Mouse (Mus musculus) kidney, embryonic 14.5 days (tissue): ENCODE measurements around the gene Cyp4b1. TPM values are rescaled to one million over a fixed set of nuclear protein-coding genes. Genes with fewer than 3 reads are reported as not detected.

ENCODE experiments used
- ATAC-seq: fragments of 200-750 bp; cut with Nextera tagmentation; 2 replicates; pipeline ENCODE4 v1.8.0; 2017; ENCODE audit warnings: moderate number of reproducible peaks, mild to moderate bottlenecking, moderate TSS enrichment, moderate library complexity; ENCODE audit not compliant: low FRiP score, low TSS enrichment
- H3K27ac ChIP-seq: fragments of 300-500 bp; sonication (generic); 2 replicates; pipeline ENCODE4 v1.5.1; 2014; ENCODE audit warnings: low read depth, mild to moderate bottlenecking, low read length, moderate library complexity, mixed read lengths
- H3K27me3 ChIP-seq: fragments of 300-500 bp; sonication (generic); 2 replicates; pipeline ENCODE4 v1.6.1; 2014; ENCODE audit warnings: mild to moderate bottlenecking, low read length; ENCODE audit not compliant: control insufficient read depth, insufficient read depth
- H3K36me3 ChIP-seq: fragments of 300-500 bp; sonication (generic); 2 replicates; pipeline ENCODE4 v1.6.1; 2014; ENCODE audit warnings: low read length, mixed read lengths; ENCODE audit not compliant: control insufficient read depth, insufficient read depth
- H3K4me1 ChIP-seq: fragments of 300-500 bp; sonication (generic); 2 replicates; pipeline ENCODE4 v1.6.1; 2014; ENCODE audit warnings: low read length, mixed read lengths; ENCODE audit not compliant: control insufficient read depth, insufficient read depth
- H3K4me2 ChIP-seq: fragments of 300-500 bp; sonication (generic); replicated peaks from 2 replicates; pipeline ENCODE4 v1.6.1; 2014; ENCODE audit warnings: low read depth, mild to moderate bottlenecking, low read length
- H3K4me3 ChIP-seq: fragments of 300-500 bp; sonication (generic); 2 replicates; pipeline ENCODE4 v1.5.1; 2014; ENCODE audit warnings: mild to moderate bottlenecking, low read length
- H3K9ac ChIP-seq: fragments of 300-500 bp; sonication (generic); 2 replicates; pipeline ENCODE4 v1.6.1; 2014; ENCODE audit warnings: low read depth, mild to moderate bottlenecking, low read length, moderate library complexity
- H3K9me3 ChIP-seq: fragments of 300-500 bp; sonication (generic); 2 replicates; pipeline ENCODE4 v1.6.1; 2016; ENCODE audit warnings: low read length; ENCODE audit not compliant: control insufficient read depth
- WGBS: fragments of 180-500 bp; shearing (Covaris S2); extraction: QIAGEN DNeasy Blood & Tissue Kit; methylation state at CpG from one replicate; pipeline ENCODE4 v1.1.7; 2014; 5-methylcytosine and 5-hydroxymethylcytosine counted together
- polyA plus RNA-seq: library from polyadenylated mRNA; unstranded; fragments of >200 nt; fragmentation: Nextera tagmentation; extraction: Ambion mirVana; gene quantifications from 2 replicates; pipeline ENCODE4 v1.2.1, GENCODE M21; 2014

Gene Cyp4b1
- polyA plus RNA-seq, 1 experiment from 2014 or later, result 3.1 TPM

DNA sequence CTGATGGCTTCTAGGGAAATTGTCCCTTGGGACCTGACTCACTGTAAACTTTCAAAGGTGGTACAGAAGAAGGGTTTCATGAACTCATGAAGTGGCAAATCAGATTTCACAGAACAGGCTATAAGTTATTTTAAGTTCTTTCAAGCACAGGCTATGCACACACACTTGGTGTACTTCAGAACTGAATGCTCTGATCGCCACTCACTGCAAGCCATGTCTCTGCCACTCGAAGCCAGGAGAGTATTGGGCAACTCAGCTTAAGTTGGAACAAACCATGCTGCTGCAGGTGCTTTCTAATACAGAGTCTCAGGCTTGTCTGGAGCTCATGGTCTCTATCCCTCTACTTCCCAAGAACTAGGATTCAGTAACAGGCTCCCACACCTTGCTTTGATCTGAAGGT is 71.7 kb downstream of the Cyp4b1 start:
- Histone ChIP-seq H3K27me3 (no peaks in the 10 kb centered on the region), H3K4me2 (no peak overlapping the region), H3K4me3 (no peak overlapping the region), H3K4me1 (no peaks in the 10 kb centered on the region), H3K9ac (no peak overlapping the region), H3K36me3 (no peaks in the 10 kb centered on the region), H3K9me3 (no peaks in the 10 kb centered on the region), H3K27ac (no peak overlapping the region)
- ATAC-seq, result no peak
- 73% methylated on average over 2 of the region's 2 CpGs for WGBS

DNA sequence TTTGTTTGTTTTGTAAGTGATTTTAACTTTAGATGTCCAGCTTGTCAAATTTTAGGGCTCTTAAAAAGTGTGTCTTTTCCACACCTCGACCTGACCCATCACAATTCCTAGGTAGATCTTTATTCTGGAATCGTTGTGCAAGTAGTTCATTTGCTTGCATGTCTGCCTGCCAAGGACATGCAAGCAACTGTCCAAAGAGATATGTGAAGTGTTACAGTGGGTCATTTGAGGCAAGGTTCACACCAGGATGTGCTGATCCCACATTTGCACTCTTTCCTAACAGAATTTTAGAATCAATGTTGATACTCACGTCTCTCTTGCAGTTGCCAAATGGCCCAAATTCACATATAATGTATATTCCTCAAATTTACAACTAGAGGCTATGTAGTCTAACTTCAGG is 72.3 kb downstream of the Cyp4b1 start:
- H3K27ac ChIP-seq, result no peak overlapping the region
- H3K36me3 ChIP-seq, result no peaks in the 10 kb centered on the region
- H3K4me3 ChIP-seq, result no peak overlapping the region
- H3K9me3 ChIP-seq, result no peaks in the 10 kb centered on the region
- WGBS, result 72% methylated on average over 3 of the region's 3 CpGs
- no peak overlapping the region for H3K9ac ChIP-seq
- no peaks in the 10 kb centered on the region for H3K27me3 ChIP-seq
- no peak overlapping the region for H3K4me2 ChIP-seq
- no peaks in the 10 kb centered on the region for H3K4me1 ChIP-seq
- ATAC-seq, result no peak

Other genes with a start within 250 kb of the Cyp4b1 start
- gene Cyp4a12b, start 236.1 kb downstream of the Cyp4b1 start, polyA plus RNA-seq, result 0.19 TPM in 1 of 2 replicates, not detected in the other
- gene Cyp4a30b, start 195.1 kb downstream of the Cyp4b1 start, polyA plus RNA-seq, result 0.37 TPM in 2 replicates
- gene Cyp4a14, start 151.6 kb downstream of the Cyp4b1 start, polyA plus RNA-seq, result not detected in 2 replicates
- gene Cyp4a10, start 129.5 kb downstream of the Cyp4b1 start, polyA plus RNA-seq, result 0.26 and 0.97 TPM in 2 replicates
- gene Cyp4a31, start 84.1 kb downstream of the Cyp4b1 start, polyA plus RNA-seq, result 5.4 and 19.8 TPM in 2 replicates
- not detected in 2 replicates for gene Cyp4a32, start 46.8 kb downstream of the Cyp4b1 start, polyA plus RNA-seq
- 35.4 and 54.1 TPM in 2 replicates for gene Efcab14, start 90.0 kb upstream of the Cyp4b1 start, polyA plus RNA-seq
- 0.26 TPM in 1 of 2 replicates, not detected in the other for gene Tex38, start 133.3 kb upstream of the Cyp4b1 start, polyA plus RNA-seq
- gene Atpaf1, start 137.1 kb upstream of the Cyp4b1 start, polyA plus RNA-seq, result 55.8 and 63.5 TPM in 2 replicates
- 9.4 and 9.9 TPM in 2 replicates for gene Mob3c, start 180.4 kb upstream of the Cyp4b1 start, polyA plus RNA-seq
- gene Mknk1, start 191.5 kb upstream of the Cyp4b1 start, polyA plus RNA-seq, result 17.6 and 19.6 TPM in 2 replicates
- gene Kncn, start 236.7 kb upstream of the Cyp4b1 start, polyA plus RNA-seq, result not detected in 2 replicates
- gene 6430628N08Rik, start 242.9 kb upstream of the Cyp4b1 start, polyA plus RNA-seq, result not detected in 2 replicates